Mouse (Mus musculus): Measurements from ENCODE around the gene S100a14. TPM values are rescaled to one million over a fixed set of nuclear protein-coding genes. Genes with fewer than 3 reads are reported as not detected.
A peak's percentile ranks its signal among the peaks of the same experiment; 100 is the strongest.

S100a14 gene
- polyA plus RNA-seq (2012; fragmentation: generic; extraction: Trizol) = 0.96 TPM
- long read RNA-seq, experiment 1 = 0 reads
- long read RNA-seq, experiment 2 = 0 reads

GRCm38 (mm10) chr3:90526580-90526979 is at the start of gene S100a14:
TSS of gene S100a14 (plus strand) at chr3:90526856.
- no peak within 1 kb of the TSS for H3K4me3 ChIP-seq (ENCODE audit: insufficient read depth, poor library complexity, severe bottlenecking)
- no peaks in the 10 kb centered on the region for H3K79me3 ChIP-seq (ENCODE audit: low read depth)
- H3ac ChIP-seq (ENCODE audit: control insufficient read depth, insufficient read length, low read depth) = no peak within 1 kb of the TSS
- no peaks in the 10 kb centered on the region for H3K27me3 ChIP-seq (ENCODE audit: control insufficient read depth, insufficient read depth, insufficient read length)
- TF ChIP-seq MYOG (IDR thresholded peaks at IDR 0.05; ENCODE audit: control insufficient read depth, extremely low read depth, insufficient read length) = no peak
- no peak for TF ChIP-seq USF1 (IDR thresholded peaks at IDR 0.05; ENCODE audit: low read depth)
- TF ChIP-seq FOSL1 (IDR thresholded peaks at IDR 0.05; ENCODE audit: insufficient read depth, low read length, poor library complexity, severe bottlenecking) = no peak
- no peak for TF ChIP-seq MAX (IDR thresholded peaks at IDR 0.05)
- no peak for TF ChIP-seq CTCF (IDR thresholded peaks at IDR 0.05; ENCODE audit: control insufficient read depth, insufficient read depth, insufficient read length)
- no peak for TF ChIP-seq CEBPB (IDR thresholded peaks at IDR 0.05; ENCODE audit: low read depth)
- TF ChIP-seq MYOD1 (IDR thresholded peaks at IDR 0.05; ENCODE audit: control insufficient read depth, insufficient read length, low read depth) = no peak
- peaks cover 12% of the 10 kb centered on the region for H3K36me3 ChIP-seq (ENCODE audit: control insufficient read depth, insufficient read depth)
- H3K79me2 ChIP-seq (ENCODE audit: control insufficient read depth, insufficient read depth) = no peaks in the 10 kb centered on the region

GRCm38 (mm10) chr3:90486998-90487397 is 39.7 kb upstream of the S100a14 start:
- no peaks in the 10 kb centered on the region for H3K27me3 ChIP-seq (ENCODE audit: control insufficient read depth, insufficient read depth, insufficient read length)
- H3ac ChIP-seq (ENCODE audit: control insufficient read depth, insufficient read length, low read depth) = no peak overlapping the region
- TF ChIP-seq MYOD1 (IDR thresholded peaks at IDR 0.05; ENCODE audit: control insufficient read depth, insufficient read length, low read depth) (no peak), CTCF (IDR thresholded peaks at IDR 0.05; ENCODE audit: control insufficient read depth, insufficient read depth, insufficient read length) (no peak), USF1 (IDR thresholded peaks at IDR 0.05; ENCODE audit: low read depth) (no peak), MYOG (IDR thresholded peaks at IDR 0.05; ENCODE audit: control insufficient read depth, extremely low read depth, insufficient read length) (no peak), FOSL1 (IDR thresholded peaks at IDR 0.05; ENCODE audit: insufficient read depth, low read length, poor library complexity, severe bottlenecking) (no peak), MAX (IDR thresholded peaks at IDR 0.05) (no peak), CEBPB (IDR thresholded peaks at IDR 0.05; ENCODE audit: low read depth) (no peak)
- peaks cover 71% of the 10 kb centered on the region for H3K36me3 ChIP-seq (ENCODE audit: control insufficient read depth, insufficient read depth)
- peaks cover 5% of the 10 kb centered on the region for H3K79me3 ChIP-seq (ENCODE audit: low read depth)
- no peak overlapping the region for H3K4me3 ChIP-seq (ENCODE audit: insufficient read depth, poor library complexity, severe bottlenecking)
- H3K79me2 ChIP-seq (ENCODE audit: control insufficient read depth, insufficient read depth) = peaks cover 5% of the 10 kb centered on the region

GRCm38 (mm10) chr3:90488576-90488975 is 38.1 kb upstream of the S100a14 start:
- Histone ChIP-seq H3K4me3 (ENCODE audit: insufficient read depth, poor library complexity, severe bottlenecking) (no peak overlapping the region), H3K36me3 (ENCODE audit: control insufficient read depth, insufficient read depth) (peaks cover 58% of the 10 kb centered on the region)
- TF ChIP-seq CEBPB (IDR thresholded peaks at IDR 0.05; ENCODE audit: low read depth) = peak; percentile 64
- no peak for TF ChIP-seq MAX (IDR thresholded peaks at IDR 0.05)

GRCm38 (mm10) chr3:90490696-90491256 is 35.9 kb upstream of the S100a14 start, which contains the start of gene Snapin:
TSS of gene Snapin (minus strand) at chr3:90491033.
- Histone ChIP-seq H3K4me3 (ENCODE audit: insufficient read depth, poor library complexity, severe bottlenecking) (peak within 1 kb of the TSS; percentile 46), H3K36me3 (ENCODE audit: control insufficient read depth, insufficient read depth) (peaks cover 53% of the 10 kb centered on the region), H3K79me2 (ENCODE audit: control insufficient read depth, insufficient read depth) (peaks cover 5% of the 10 kb centered on the region), H3K27me3 (ENCODE audit: control insufficient read depth, insufficient read depth, insufficient read length) (no peaks in the 10 kb centered on the region), H3ac (ENCODE audit: control insufficient read depth, insufficient read length, low read depth) (peak within 1 kb of the TSS; percentile 82), H3K79me3 (ENCODE audit: low read depth) (peaks cover 5% of the 10 kb centered on the region)
- TF ChIP-seq MAX (IDR thresholded peaks at IDR 0.05) (no peak), CTCF (IDR thresholded peaks at IDR 0.05; ENCODE audit: control insufficient read depth, insufficient read depth, insufficient read length) (peak; percentile 95)

More at GRCm38 (mm10) chr3:90488576-90488975, 38.1 kb upstream of the S100a14 start:
- Histone ChIP-seq H3K79me3 (ENCODE audit: low read depth) (peaks cover 5% of the 10 kb centered on the region), H3K79me2 (ENCODE audit: control insufficient read depth, insufficient read depth) (peaks cover 5% of the 10 kb centered on the region), H3K27me3 (ENCODE audit: control insufficient read depth, insufficient read depth, insufficient read length) (no peaks in the 10 kb centered on the region), H3ac (ENCODE audit: control insufficient read depth, insufficient read length, low read depth) (no peak overlapping the region)

- no peaks in the 10 kb centered on the region for H3K27me3 ChIP-seq (ENCODE audit: control insufficient read depth, insufficient read depth, insufficient read length)
- H3K4me3 ChIP-seq (ENCODE audit: insufficient read depth, poor library complexity, severe bottlenecking) = no peak overlapping the region
- H3K79me3 ChIP-seq (ENCODE audit: low read depth) = peaks cover 5% of the 10 kb centered on the region
- H3K79me2 ChIP-seq (ENCODE audit: control insufficient read depth, insufficient read depth) = peaks cover 5% of the 10 kb centered on the region
- H3K36me3 ChIP-seq (ENCODE audit: control insufficient read depth, insufficient read depth) = peaks cover 53% of the 10 kb centered on the region
- H3ac ChIP-seq (ENCODE audit: control insufficient read depth, insufficient read length, low read depth) = no peak overlapping the region
- TF ChIP-seq MYOD1 (IDR thresholded peaks at IDR 0.05; ENCODE audit: control insufficient read depth, insufficient read length, low read depth) (no peak), MAX (IDR thresholded peaks at IDR 0.05) (peak; percentile 70)
Observed at GRCm38 (mm10) chr3:90491350-90491749, 35.3 kb upstream of the S100a14 start.

- Histone ChIP-seq H3ac (ENCODE audit: control insufficient read depth, insufficient read length, low read depth) (no peak overlapping the region), H3K79me3 (ENCODE audit: low read depth) (peaks cover 5% of the 10 kb centered on the region), H3K79me2 (ENCODE audit: control insufficient read depth, insufficient read depth) (peaks cover 5% of the 10 kb centered on the region), H3K27me3 (ENCODE audit: control insufficient read depth, insufficient read depth, insufficient read length) (no peaks in the 10 kb centered on the region), H3K4me3 (ENCODE audit: insufficient read depth, poor library complexity, severe bottlenecking) (no peak overlapping the region), H3K36me3 (ENCODE audit: control insufficient read depth, insufficient read depth) (peaks cover 52% of the 10 kb centered on the region)
- TF ChIP-seq CTCF (IDR thresholded peaks at IDR 0.05; ENCODE audit: control insufficient read depth, insufficient read depth, insufficient read length) (no peak), FOSL1 (IDR thresholded peaks at IDR 0.05; ENCODE audit: insufficient read depth, low read length, poor library complexity, severe bottlenecking) (no peak), MAX (IDR thresholded peaks at IDR 0.05) (no peak), CEBPB (IDR thresholded peaks at IDR 0.05; ENCODE audit: low read depth) (no peak), USF1 (IDR thresholded peaks at IDR 0.05; ENCODE audit: low read depth) (no peak), MYOG (IDR thresholded peaks at IDR 0.05; ENCODE audit: control insufficient read depth, extremely low read depth, insufficient read length) (no peak), MYOD1 (IDR thresholded peaks at IDR 0.05; ENCODE audit: control insufficient read depth, insufficient read length, low read depth) (no peak)
Observed at GRCm38 (mm10) chr3:90493831-90494540, 32.7 kb upstream of the S100a14 start.

Measured in C2C12 (cell line).